Mouse (Mus musculus): ENCODE results near the gene Aunip.

Gene Aunip

DNA sequence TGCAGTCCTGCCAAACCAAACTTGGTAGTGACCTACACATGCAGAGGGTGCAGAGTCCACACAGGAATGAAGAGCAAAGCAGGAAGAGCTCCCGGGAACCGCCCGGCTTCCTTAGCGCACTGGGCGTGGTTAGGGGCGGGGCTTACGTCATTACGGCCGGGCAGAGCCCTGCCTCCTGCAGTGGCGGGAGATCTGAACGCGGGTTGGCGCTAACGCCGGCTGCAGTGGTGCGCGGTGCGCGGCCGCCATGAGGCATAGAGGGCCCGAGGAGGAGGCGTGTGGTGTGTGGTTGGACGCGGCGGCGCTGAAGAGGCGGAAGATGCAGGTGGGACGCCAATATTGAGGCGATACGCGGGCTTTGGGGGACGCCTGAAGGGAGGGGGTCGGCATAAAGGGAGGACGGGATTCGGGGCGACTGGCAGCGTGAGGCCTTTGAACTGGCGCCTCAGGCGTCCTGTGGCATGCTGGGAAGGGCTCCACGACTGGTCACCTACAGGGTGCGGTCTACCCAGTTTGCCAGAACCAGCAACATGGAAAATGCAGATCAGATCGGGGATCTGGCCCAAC lies at the start of gene Aunip:
TSS of gene Aunip (plus strand) at position 155 of the 567 bp plus-strand sequence.
- in situ Hi-C loops (cut with MboI, MseI): no loop called here

DNA sequence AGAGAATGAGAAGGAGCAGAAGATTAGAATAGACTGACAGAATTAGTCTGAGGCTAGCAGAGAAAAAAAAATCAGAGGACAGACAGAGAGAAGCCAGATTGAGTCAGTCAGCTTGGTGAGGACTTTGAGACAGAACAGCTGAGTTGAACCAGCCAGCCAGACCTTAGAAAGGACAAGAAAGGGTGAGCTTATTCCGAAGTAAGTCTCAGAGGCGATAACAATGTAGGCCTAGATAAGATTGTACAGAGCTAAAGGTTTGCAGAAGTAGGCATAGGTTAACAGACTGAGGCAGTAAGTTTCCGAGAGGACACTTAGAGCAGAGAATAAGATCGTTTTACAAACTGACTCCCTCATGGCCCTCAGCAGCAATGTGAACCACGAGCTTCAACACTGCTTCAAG lies 49.5 kb upstream of the Aunip start:
- in situ Hi-C loops (cut with MboI, MseI): no loop called here

DNA sequence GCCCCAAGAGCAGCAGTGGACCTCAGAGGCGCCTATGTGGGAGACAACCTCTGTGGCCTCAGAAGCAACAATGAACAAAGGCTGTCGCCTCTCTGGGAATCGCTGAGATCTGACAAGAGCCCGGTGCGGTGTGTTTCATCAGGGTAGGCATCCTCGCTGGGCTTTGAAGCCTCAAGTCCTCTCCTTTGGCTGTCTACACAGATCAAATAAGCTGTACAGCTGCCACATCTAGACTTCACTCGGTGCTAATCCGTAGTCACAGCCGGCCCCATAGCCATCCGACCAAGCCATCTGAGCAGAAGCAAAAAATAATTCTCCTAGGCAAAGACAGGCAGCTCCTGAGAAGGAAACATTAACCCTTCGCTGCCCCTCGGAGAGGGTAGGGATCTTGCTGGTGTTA lies 45.0 kb upstream of the Aunip start:
- in situ Hi-C loops (cut with MboI, MseI): no loop called here

DNA sequence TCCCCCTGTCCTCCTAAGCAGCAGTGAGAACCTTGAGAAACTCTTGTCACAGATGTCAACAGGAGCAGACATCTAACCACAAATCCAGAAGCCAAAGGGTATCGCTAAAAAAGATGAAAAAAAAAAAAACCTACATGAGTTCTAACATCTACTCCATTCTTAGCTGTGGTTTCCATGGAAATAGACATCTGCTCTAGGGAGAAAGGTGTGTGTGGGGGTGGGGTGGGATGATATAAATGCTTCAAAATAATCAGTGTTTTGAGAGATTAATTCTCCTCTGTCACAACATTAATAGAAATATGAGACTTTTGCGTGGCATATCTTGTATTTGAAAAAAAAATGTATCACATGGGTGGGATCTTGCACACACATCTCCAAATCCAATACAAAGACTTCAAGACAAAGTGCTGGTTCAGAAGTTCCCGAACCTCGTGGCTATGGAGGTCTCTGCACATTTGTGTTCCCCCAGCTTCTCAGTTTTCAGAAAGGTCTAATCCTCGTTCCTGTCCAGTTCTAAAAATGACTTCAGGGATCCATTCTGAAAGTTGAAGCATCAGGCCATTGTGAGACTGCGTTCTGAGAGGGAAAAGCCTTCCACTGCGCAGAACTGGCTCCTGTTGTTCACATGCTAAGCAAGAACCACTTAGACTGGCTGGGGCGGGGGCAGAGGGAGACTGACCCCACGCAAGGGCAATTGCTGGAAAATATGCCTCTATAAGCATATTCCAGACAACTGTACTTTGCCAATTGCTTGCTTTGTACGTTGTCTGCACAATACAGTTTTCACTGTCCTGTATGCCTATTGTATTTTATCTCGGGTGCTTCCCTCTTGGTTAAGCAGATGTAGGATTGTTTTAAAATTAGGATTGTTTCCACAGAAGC lies 44.2 kb upstream of the Aunip start:
- in situ Hi-C loops (cut with MboI, MseI): no loop called here

DNA sequence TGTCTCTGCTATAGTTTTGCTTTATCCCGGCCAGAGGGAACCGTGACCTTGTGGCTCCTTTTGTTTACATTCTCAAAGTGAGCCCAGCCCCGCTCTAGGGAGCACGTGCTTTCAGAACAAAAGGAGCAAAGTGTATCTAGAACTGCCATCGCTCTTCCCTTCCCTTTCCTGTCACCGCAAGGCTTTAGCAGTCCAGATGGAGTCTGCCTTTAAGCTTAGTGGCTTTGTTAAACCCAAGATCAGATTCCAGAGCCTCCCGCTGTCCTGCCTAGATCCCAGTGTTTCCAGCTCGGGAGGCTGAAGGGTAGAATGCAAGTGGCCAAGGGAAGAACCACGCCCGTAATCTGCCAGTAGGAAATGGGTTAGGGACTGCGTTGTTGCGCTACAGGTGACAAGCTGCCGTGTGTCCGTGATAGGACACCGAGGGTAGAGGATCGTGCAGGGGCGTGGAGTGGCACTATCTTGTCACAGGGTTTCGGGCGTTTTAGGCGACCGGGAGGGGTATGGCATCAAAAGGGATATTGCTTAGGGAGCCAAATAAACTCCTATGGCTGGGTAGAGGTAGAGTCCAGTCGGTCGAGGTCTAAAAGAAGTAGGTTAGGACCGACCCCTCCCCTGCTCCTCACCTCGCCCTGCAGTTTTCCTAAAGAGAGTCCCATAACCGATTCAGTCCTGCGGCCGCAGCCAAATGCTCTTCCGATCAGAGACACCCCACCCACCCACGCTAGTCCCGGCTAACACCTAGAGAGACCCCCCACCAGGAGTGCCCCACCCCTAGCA lies 43.2 kb upstream of the Aunip start:
- in situ Hi-C loops (cut with MboI, MseI): no loop called here

DNA sequence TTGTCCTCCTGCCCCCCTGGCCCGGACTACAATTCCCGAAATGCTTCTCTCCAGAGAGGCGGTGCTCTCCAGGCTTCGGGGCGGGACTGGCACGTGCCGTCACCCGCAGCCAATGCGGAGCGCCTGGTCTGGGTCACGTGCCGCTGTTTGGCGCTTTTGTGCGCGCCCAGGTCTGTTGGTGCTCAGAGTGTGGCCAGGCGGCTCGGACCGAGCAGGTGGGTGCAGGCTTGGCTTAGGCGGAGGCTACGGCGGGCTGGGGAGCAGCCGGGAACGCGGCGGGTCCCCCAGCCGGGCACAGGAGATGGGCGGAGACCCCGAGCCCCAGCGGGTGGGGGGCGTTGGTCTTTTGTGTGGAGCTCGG lies 42.6 kb upstream of the Aunip start, which contains the start of gene Stmn1:
TSS of gene Stmn1 (plus strand) at position 106 of the 361 bp plus-strand sequence.
- in situ Hi-C loops (cut with MboI, MseI): no loop called here

DNA sequence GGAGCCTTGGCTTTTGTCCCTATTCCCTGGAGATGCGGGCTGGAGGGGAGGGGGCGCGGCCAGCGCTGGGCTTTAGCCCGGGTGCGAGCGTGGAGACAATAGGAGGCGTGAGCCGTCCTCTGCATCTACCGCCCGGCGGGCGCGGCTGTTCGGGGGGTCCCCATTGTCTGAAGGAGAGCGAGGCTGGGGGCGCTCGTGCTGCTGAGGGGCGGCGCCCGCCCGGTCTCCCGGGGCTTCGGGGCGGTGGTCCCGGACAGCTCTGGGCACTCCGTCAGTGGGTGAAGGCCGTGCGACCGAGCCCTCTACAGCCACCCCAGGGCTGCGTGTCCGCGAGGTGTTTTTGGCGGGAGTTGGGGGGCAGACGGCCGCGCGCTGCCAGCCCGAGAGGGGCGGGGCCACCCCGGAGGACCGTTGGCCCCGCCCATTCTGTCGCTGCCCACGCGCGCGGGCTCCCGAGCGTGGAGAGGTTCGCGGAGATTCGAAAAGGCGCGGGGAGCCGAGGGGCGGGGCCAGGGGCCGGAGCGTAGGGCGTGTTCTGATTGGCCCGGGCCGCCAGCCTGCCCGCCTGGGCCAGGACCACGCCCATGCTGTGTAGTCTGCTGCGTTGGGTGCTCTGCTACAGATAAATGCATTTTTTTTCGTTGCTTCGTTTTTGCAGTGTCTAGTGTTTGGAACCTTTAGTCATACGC lies 42.1 kb upstream of the Aunip start:
- in situ Hi-C loops (cut with MboI, MseI): no loop called here

DNA sequence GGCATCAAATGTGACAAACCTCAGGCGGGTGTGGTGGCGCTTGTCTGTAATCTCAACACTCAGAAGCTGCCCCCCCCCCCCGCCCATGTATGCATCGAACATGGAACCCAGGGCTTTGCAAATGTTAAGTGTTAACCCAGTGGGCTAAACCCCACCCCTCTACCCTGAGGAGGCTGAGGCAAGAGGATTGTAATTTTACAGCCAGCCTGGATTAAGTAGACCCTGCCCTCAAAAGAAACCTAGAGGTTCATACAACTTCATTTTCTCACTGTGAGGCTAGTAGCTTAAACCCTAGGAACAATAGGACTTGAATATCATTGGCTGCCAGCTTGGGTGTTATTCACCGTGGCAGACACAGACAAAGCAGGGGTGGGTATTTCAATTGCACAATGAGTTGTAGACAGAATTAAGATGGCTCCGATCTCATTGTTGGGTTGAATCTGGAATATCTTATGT lies 41.4 kb upstream of the Aunip start:
- in situ Hi-C loops (cut with MboI, MseI): no loop called here

DNA sequence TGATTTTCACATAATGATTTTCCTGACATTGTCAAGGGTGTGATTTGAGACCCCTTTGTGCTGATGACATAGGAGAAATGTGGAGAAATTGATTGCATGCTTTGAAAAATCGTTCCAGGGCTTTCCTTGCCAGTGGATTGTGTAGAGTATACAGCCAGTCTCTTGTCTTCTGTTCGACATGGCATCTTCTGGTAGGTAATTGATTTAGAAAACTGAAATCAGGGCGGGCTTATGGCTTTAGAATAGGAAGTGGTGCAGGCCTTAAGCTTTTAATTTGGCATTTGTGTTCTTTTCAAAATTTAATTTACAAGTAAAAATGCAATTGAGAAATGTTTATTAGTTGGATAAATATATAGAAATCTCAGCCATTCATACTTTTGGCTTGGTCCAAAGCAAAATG lies 40.8 kb upstream of the Aunip start:
- in situ Hi-C loops (cut with MboI, MseI): no loop called here

DNA sequence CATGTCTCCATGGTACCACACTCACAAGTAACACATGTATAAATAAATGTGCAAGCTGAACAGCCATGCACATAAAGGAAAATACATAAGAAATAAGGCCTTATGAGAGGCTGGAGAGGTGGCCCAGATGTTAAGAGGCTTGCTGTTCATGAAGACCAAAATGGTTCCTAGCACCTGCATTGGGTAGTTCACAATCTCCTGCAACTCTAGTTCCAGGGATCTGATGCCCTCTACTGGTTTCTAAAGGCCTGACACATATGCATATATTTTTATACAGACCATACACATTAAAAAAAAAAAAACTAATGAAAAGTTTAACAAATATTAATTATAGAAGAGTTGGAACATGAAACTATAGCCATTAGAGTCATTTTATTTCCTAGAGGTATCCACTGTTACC lies 39.3 kb upstream of the Aunip start:
- in situ Hi-C loops (cut with MboI, MseI): no loop called here

DNA sequence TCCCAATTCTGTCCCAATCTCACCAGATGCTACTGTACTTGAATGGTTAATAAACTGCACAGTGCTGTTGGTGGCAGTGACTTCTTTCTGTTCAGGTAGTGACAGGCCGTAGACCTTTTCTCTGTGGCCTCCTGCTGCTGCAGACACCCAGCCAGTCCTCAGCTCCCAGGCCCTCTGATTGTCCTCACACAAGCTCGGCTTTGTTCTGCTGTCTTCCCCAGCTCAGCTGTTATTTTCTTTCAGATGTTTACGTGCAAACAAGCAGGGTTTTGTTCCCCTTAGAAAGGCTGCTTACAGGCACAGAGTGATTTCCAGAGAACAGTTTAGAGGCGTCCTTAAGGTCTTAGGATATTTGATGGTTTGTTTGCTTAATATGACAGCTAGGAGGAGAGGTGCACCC lies 37.0 kb upstream of the Aunip start:
- in situ Hi-C loops (cut with MboI, MseI): no loop called here

DNA sequence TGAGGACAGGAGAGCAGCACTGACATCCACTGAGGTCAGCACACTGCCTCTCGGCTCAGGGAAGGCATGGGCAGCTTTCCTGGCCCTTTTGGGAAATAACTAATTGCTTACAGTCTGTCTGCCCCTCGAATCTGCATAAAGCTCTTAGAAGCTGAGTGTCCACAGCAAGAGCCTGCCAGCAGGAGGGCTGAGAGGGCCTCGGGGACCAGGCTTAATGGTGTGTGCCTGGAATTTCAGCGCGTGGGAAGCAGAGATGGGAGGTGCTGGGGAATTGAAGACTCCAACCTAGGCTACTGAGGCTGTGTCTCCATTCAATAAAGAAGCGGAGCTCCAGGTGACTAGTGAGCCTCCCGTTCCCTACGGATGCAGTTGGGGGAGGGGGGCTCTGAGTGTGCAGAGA lies 36.6 kb upstream of the Aunip start:
- in situ Hi-C loops (cut with MboI, MseI): no loop called here

DNA sequence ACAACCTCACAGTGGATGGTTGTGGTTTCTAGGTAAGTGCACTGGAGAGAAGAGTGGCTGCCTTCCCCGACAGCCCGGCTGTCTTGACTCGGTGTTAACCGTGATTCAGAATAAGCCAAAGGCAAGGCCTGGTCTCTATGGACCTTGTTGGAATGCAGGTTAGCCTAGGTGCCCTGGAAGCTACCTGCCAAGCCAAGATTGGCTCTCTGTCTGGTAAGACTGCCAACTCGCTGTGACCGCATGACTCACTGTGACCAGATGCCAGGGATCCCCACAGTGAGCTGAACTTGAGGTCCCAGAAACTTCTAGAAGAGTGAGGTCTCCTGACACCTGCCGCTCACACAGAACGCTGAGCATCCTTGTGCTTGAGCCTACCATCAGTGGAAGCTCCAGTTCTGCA lies 33.9 kb upstream of the Aunip start:
- in situ Hi-C loops (cut with MboI, MseI): no loop called here

DNA sequence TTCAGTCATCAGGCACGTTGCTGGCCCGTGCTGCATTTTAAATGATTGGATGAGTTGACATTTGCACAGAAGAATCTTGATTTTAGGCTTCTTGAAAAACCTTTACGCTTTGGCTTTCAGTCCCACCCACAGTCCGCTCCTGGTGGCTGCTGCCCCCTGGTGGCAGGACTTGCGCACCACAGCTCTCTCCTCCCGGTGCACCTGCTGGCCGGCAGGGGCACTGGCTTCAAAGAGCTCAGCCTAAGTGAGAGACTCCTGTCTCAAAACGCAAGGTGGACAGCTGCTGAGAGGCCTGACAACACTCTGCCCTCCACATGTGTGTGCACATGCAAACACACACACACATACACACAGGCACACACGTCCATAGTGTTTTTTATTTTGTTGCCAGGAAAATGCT lies 32.8 kb upstream of the Aunip start:
- in situ Hi-C loops (cut with MboI, MseI): no loop called here

DNA sequence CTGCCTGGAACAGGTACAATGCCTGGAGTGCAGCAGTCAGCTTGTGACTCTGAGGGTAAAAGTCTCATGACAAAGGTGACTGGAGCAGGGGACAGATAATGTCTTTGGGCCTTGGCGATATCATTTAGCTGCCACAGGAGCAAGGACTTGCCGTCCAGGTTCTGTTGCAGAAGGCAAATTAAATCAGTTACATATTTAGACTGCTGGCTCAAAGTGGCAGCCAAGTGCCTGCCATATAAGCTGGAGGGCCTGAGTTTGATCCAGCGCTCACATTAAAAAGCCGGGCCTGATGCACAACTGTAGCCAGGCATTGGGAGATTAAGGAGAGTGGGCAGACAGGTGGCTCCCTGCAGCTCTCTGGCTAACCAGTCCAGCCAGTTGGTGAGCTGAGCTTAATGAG lies 31.0 kb upstream of the Aunip start:
- in situ Hi-C loops (cut with MboI, MseI): no loop called here

DNA sequence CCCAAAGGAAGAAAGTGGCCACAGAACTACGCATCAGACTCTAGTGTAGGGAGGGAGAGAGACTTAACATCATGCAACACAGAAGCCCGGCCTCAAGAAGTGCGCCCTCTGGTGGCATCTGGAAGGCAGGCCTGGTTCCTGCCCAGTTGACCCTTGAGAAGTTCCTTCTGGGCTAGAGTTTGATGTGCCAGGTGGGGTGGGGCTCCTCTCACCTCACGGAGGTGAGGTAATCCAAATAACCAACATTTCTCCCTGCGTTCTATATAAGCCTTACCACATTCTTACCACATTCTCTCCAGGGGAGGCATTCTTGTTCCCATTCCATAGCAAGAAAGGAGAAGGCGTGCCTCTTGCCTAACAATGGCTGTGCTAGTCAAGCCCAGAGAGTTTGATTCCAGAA lies 29.9 kb upstream of the Aunip start:
- in situ Hi-C loops (cut with MboI, MseI): no loop called here

DNA sequence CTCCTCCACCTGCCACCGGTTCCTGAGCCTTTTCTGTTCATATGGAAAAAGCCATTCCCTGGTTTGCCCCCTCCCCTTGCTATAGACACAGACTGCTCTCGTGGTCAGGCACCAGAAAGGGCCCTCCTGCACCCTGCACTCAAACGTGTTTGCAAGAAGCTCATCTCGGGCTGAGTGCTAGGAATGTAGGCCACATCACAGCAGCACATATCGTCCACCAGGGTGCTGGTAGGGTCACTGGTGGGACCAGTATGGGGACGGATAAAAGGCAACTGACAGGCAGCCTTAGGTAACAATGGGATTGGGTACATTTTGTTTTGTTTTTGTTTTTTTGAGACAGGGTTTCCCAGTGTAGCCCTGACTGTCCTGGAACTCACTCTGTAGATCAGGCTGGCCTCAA lies 29.5 kb upstream of the Aunip start:
- in situ Hi-C loops (cut with MboI, MseI): no loop called here

DNA sequence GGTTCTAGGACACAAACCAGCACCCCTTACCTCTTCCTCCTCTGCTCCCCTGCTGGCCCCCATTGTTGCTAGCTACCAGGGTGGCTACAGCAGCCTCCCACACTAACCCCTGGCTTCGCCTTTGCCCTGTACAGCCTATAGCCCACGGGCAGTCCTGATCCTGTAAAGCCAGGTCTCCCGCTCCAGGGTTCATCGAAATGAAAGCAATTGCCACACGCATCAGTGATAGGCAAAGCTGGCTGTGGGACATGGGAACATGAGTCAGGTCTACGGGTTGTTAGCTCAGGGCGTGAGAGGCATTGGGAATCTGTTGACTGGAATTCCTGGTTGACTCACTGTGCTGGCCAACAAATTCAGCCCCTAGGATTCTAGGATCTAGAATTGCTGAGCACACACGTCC lies 28.4 kb upstream of the Aunip start:
- in situ Hi-C loops (cut with MboI, MseI): no loop called here

DNA sequence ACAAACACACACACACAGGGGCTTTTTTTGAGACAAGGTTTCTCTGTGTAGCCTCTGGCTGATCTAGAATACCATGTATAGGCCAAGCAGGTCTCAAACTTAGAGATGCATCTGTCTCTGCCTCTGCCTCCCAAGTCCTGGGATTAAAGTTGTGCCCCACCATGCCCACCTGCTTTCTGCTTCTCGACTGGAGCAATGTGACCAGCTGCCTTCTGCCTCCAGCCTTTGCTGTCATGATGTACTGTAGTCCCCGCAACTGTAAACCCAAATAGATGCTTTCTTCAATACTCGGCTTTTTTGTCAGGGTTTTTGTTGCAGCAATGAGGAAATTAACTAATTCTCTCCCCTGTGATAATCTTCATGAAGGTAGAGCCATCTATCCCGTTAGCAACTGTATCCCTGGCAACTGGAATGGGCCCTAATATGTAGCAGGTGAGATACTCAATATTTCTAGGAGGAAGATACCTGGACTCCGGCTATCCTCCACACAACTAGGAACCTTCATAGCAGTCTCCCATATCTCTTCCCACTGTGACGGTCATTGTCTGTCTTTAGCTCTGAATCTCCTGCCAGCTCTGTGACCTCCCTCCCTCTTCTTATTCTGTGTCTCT lies 27.6 kb upstream of the Aunip start:
- in situ Hi-C loops (cut with MboI, MseI): no loop called here

DNA sequence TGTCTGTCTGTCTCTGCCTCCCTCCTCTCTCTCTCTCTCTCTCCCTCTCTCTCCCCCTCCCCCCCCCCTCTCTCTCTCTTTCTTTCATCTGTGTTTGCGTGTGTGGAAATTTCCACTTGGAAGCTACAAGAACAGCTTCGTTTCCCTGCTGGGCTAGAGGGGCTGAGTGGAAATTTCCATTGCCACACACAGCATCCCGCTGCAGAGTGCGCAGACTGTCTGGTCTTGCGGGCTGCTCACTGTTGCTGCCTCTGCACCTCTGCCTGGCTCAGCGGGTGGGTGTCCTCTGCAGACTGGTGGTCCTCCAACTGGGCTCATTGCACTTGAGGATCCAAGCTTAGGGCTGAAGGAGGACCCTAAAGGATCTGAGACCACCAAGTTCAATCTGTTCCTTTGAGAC lies 27.1 kb upstream of the Aunip start:
- in situ Hi-C loops (cut with MboI, MseI): no loop called here

DNA sequence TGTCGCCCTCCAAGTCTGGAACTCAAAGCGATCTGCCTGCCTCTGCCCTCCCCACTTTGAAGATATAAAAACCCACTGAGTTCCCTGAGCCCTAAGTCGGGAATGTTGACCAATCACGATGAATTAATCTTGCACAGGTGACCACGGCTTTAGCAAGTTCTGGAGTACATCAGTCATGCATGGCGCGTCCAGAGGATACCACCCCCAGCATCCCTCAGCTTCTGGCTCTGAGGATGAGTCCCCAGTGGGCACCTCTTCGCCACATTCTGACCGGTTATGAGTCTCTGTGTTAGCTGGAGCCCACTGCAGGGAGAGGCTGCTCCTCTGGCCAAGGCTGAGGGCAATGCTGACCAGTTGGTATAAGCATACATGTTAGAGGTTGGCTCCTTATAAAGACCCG lies 26.6 kb upstream of the Aunip start:
- in situ Hi-C loops (cut with MboI, MseI): no loop called here
